Mouse (Mus musculus): ENCODE results near the gene Sde2. TPM values are rescaled to one million over a fixed set of nuclear protein-coding genes. Genes with fewer than 3 reads are reported as not detected.

The Sde2 gene
- polyA plus RNA-seq, 1 experiment: 19.6 TPM

- no peak for DNase-seq (ENCODE audit: extremely low spot score in 1 of 2, low spot score in 1 of 2)
These were observed 65.5 kb downstream of the Sde2 start for GRCm38 (mm10) chr1:180916425-180916824.

GRCm38 (mm10) chr1:180917053-180917452, 66.1 kb downstream of the Sde2 start:
- no peak for DNase-seq (ENCODE audit: extremely low spot score in 1 of 2, low spot score in 1 of 2)

Other genes with a start within 250 kb of the Sde2 start
- 3.2 and 3.4 TPM in 2 replicates for gene Lin9, start 210.0 kb upstream of the Sde2 start, polyA plus RNA-seq (2012; rRNA removed)
- gene Mixl1, start 154.1 kb upstream of the Sde2 start, polyA plus RNA-seq (2012; rRNA removed): not detected in 2 replicates
- 26.3 and 28.0 TPM in 2 replicates for gene Acbd3, start 125.1 kb upstream of the Sde2 start, polyA plus RNA-seq (2012; rRNA removed)
- gene H3f3a, start 37.2 kb upstream of the Sde2 start, polyA plus RNA-seq (2012; rRNA removed): 502 and 559 TPM in 2 replicates
- gene Lefty2, start 42.0 kb downstream of the Sde2 start, polyA plus RNA-seq (2012; rRNA removed): 0.69 and 1.8 TPM in 2 replicates
- gene Pycr2, start 53.2 kb downstream of the Sde2 start, polyA plus RNA-seq (2012; rRNA removed): 35.6 and 39.2 TPM in 2 replicates
- gene Lefty1, start 83.9 kb downstream of the Sde2 start, polyA plus RNA-seq (2012; rRNA removed): 1.8 and 4.3 TPM in 2 replicates
- 29.6 and 30.2 TPM in 2 replicates for gene Tmem63a, start 91.2 kb downstream of the Sde2 start, polyA plus RNA-seq (2012; rRNA removed)
- gene Ephx1, start 169.8 kb downstream of the Sde2 start, polyA plus RNA-seq (2012; rRNA removed): 29.8 and 34.6 TPM in 2 replicates
- gene 9130409I23Rik, start 200.1 kb downstream of the Sde2 start, polyA plus RNA-seq (2012; rRNA removed): not detected in 2 replicates

Measured in frontal cortex, adult 2 months (tissue).